Mouse (Mus musculus) midbrain, embryonic 13.5 days (tissue): ENCODE measurements around the gene Ppard. TPM values are rescaled to one million over a fixed set of nuclear protein-coding genes. Genes with fewer than 3 reads are reported as not detected.
"Not testable (repeated sequence)": the region's sequence is repeated elsewhere in the genome, so short reads cannot be mapped to it uniquely, and the experiment has no call there.

Experiments used
- ATAC-seq: fragments of 200-750 bp; cut with Nextera tagmentation; 2 replicates; pipeline ENCODE4 v1.8.0; 2017; ENCODE audit warnings: mild to moderate bottlenecking, moderate TSS enrichment, moderate library complexity
- H3K27ac ChIP-seq: fragments of 300-500 bp; sonication (generic); 2 replicates; pipeline ENCODE4 v1.5.1; 2015; ENCODE audit warnings: inconsistent platforms, mild to moderate bottlenecking, moderate library complexity
- H3K27me3 ChIP-seq: fragments of 300-500 bp; sonication (generic); 2 replicates; pipeline ENCODE4 v1.6.1; 2015; ENCODE audit warnings: mild to moderate bottlenecking, inconsistent platforms
- H3K36me3 ChIP-seq: fragments of 300-500 bp; sonication (generic); 2 replicates; pipeline ENCODE4 v1.6.1; 2015; ENCODE audit warnings: mild to moderate bottlenecking, inconsistent platforms
- H3K4me1 ChIP-seq: fragments of 300-500 bp; sonication (generic); replicated peaks from 2 replicates; pipeline ENCODE4 v1.6.1; 2015; ENCODE audit warnings: inconsistent platforms
- H3K4me2 ChIP-seq: fragments of 300-500 bp; sonication (generic); replicated peaks from 2 replicates; pipeline ENCODE4 v1.6.1; 2015; ENCODE audit warnings: moderate library complexity, mild to moderate bottlenecking, inconsistent platforms
- H3K4me3 ChIP-seq: fragments of 300-500 bp; sonication (generic); replicated peaks from 2 replicates; pipeline ENCODE4 v1.5.1; 2015; ENCODE audit warnings: mild to moderate bottlenecking, inconsistent platforms
- H3K9ac ChIP-seq: fragments of 300-500 bp; sonication (generic); replicated peaks from 2 replicates; pipeline ENCODE4 v1.6.1; 2015; ENCODE audit warnings: mild to moderate bottlenecking, inconsistent platforms
- H3K9me3 ChIP-seq: fragments of 300-500 bp; sonication (generic); 2 replicates; pipeline ENCODE4 v1.6.1; 2016; ENCODE audit warnings: mild to moderate bottlenecking, inconsistent platforms
- WGBS: fragments of 180-500 bp; shearing (Covaris S2); methylation state at CpG from one replicate; pipeline ENCODE4 v1.1.7; 2015; 5-methylcytosine and 5-hydroxymethylcytosine counted together
- polyA plus RNA-seq: library from polyadenylated mRNA; unstranded; fragments of >200 nt; fragmentation: Nextera tagmentation; extraction: Ambion mirVana; gene quantifications from 2 replicates; pipeline ENCODE4 v1.2.1, GENCODE M21; 2015

Gene Ppard
- polyA plus RNA-seq, 1 experiment from 2014 or later = 1.4 TPM

- H3K27ac ChIP-seq = peak overlapping the region; percentile 96
- H3K4me3 ChIP-seq = peak overlapping the region; percentile 94
- H3K4me2 ChIP-seq = peak overlapping the region; percentile 99
- peaks cover 48% of the 10 kb centered on the region for H3K36me3 ChIP-seq
- no peaks in the 10 kb centered on the region for H3K27me3 ChIP-seq
- H3K9me3 ChIP-seq = no peaks in the 10 kb centered on the region
- peak; percentile 71 for ATAC-seq
- 8% methylated on average over 22 of the region's 22 CpGs for WGBS
- peaks cover 30% of the 10 kb centered on the region for H3K4me1 ChIP-seq
- H3K9ac ChIP-seq = peak overlapping the region; percentile 99
These were observed 95.3 kb downstream of the Ppard start for GRCm38 (mm10) chr17:28327673-28328325.

- Histone ChIP-seq H3K27ac (peak within 1 kb of the TSS; percentile 96), H3K4me1 (peaks cover 36% of the 10 kb centered on the region), H3K4me3 (peak within 1 kb of the TSS; percentile 94), H3K9ac (peak within 1 kb of the TSS; percentile 99), H3K4me2 (peak within 1 kb of the TSS; percentile 99), H3K27me3 (no peaks in the 10 kb centered on the region), H3K9me3 (no peaks in the 10 kb centered on the region), H3K36me3 (peaks cover 50% of the 10 kb centered on the region)
- under 1% methylated on average over 61 of the region's 67 CpGs for WGBS
- ATAC-seq = peak; percentile 91
These were observed 95.9 kb downstream of the Ppard start, which contains the start of gene Rpl10a for GRCm38 (mm10) chr17:28328366-28328928. Gene Rpl10a, plus strand, starts transcription at chr17:28328471.

GRCm38 (mm10) chr17:28328946-28329345 lies 96.4 kb downstream of the Ppard start:
- Histone ChIP-seq H3K4me3 (peak overlapping the region; percentile 94), H3K36me3 (peaks cover 47% of the 10 kb centered on the region), H3K4me2 (peak overlapping the region; percentile 99), H3K27me3 (no peaks in the 10 kb centered on the region), H3K4me1 (peaks cover 39% of the 10 kb centered on the region), H3K27ac (peak overlapping the region; percentile 96), H3K9me3 (no peaks in the 10 kb centered on the region), H3K9ac (peak overlapping the region; percentile 99)
- WGBS = under 1% methylated on average over 25 of the region's 25 CpGs
- peak; percentile 37 for ATAC-seq

- H3K36me3 ChIP-seq = peaks cover 40% of the 10 kb centered on the region
- peak overlapping the region; percentile 99 for H3K9ac ChIP-seq
- no peaks in the 10 kb centered on the region for H3K9me3 ChIP-seq
- ATAC-seq = no peak
- H3K4me2 ChIP-seq = peak overlapping the region; percentile 99
- 9% methylated on average over 4 of the region's 4 CpGs for WGBS
- no peaks in the 10 kb centered on the region for H3K27me3 ChIP-seq
- H3K4me3 ChIP-seq = peak overlapping the region; percentile 94
- peak overlapping the region; percentile 96; the same call in 1 of the 2 replicates for H3K27ac ChIP-seq
- H3K4me1 ChIP-seq = peaks cover 39% of the 10 kb centered on the region
These were observed 97.2 kb downstream of the Ppard start for GRCm38 (mm10) chr17:28329503-28330231.

- Histone ChIP-seq H3K4me3 (peak overlapping the region; percentile 94), H3K27me3 (no peaks in the 10 kb centered on the region), H3K27ac (no peak overlapping the region), H3K9ac (peak overlapping the region; percentile 99), H3K36me3 (peaks cover 37% of the 10 kb centered on the region), H3K9me3 (no peaks in the 10 kb centered on the region), H3K4me2 (peak overlapping the region; percentile 99), H3K4me1 (peaks cover 39% of the 10 kb centered on the region)
- ATAC-seq = no peak
- 69% methylated on average over 2 of the region's 2 CpGs for WGBS
These were observed 97.7 kb downstream of the Ppard start for GRCm38 (mm10) chr17:28330232-28330546.

- not testable (repeated sequence) for ATAC-seq, H3K4me2 ChIP-seq, H3K9ac ChIP-seq, H3K4me3 ChIP-seq, H3K9me3 ChIP-seq, H3K27ac ChIP-seq, H3K27me3 ChIP-seq
- WGBS = 64% methylated on average over 8 of the region's 8 CpGs
- peaks cover 39% of the 10 kb centered on the region for H3K4me1 ChIP-seq
- peaks cover 37% of the 10 kb centered on the region for H3K36me3 ChIP-seq
These were observed 98.1 kb downstream of the Ppard start for GRCm38 (mm10) chr17:28330590-28330989.

GRCm38 (mm10) chr17:28331241-28332112 lies 99.0 kb downstream of the Ppard start:
- no peaks in the 10 kb centered on the region for H3K9me3 ChIP-seq
- peaks cover 39% of the 10 kb centered on the region for H3K4me1 ChIP-seq
- ATAC-seq = no peak
- H3K4me2 ChIP-seq = no peak overlapping the region
- no peak overlapping the region for H3K9ac ChIP-seq
- WGBS = 48% methylated on average over 5 of the region's 7 CpGs
- no peak overlapping the region for H3K4me3 ChIP-seq
- peaks cover 30% of the 10 kb centered on the region for H3K36me3 ChIP-seq
- no peak overlapping the region for H3K27ac ChIP-seq
- no peaks in the 10 kb centered on the region for H3K27me3 ChIP-seq

- Histone ChIP-seq H3K9ac (0 out of 2 replicates have a peak overlapping the region, but pooled peaks have one; percentile 6), H3K4me1 (peaks cover 39% of the 10 kb centered on the region), H3K4me3 (no peak overlapping the region), H3K36me3 (peaks cover 29% of the 10 kb centered on the region), H3K4me2 (no peak overlapping the region), H3K27me3 (no peaks in the 10 kb centered on the region), H3K27ac (0 out of 2 replicates have a peak overlapping the region, but pooled peaks have one; percentile 7), H3K9me3 (no peaks in the 10 kb centered on the region)
- ATAC-seq = no peak
- WGBS = 57% methylated on average over 13 of the region's 13 CpGs
These were observed 99.8 kb downstream of the Ppard start for GRCm38 (mm10) chr17:28332113-28332914.

GRCm38 (mm10) chr17:28332915-28333546 lies 100.5 kb downstream of the Ppard start:
- H3K36me3 ChIP-seq = peaks cover 29% of the 10 kb centered on the region

GRCm38 (mm10) chr17:28335267-28335666 lies 102.8 kb downstream of the Ppard start:
- Histone ChIP-seq H3K9me3 (no peaks in the 10 kb centered on the region), H3K27me3 (no peaks in the 10 kb centered on the region), H3K4me2 (no peak overlapping the region), H3K27ac (no peak overlapping the region), H3K9ac (no peak overlapping the region), H3K4me1 (peaks cover 17% of the 10 kb centered on the region; the same call in 1 of the 2 replicates), H3K36me3 (peaks cover 27% of the 10 kb centered on the region), H3K4me3 (no peak overlapping the region)
- 77% methylated on average over 10 of the region's 10 CpGs for WGBS
- no peak for ATAC-seq

More at GRCm38 (mm10) chr17:28332915-28333546, 100.5 kb downstream of the Ppard start:
- H3K4me2 ChIP-seq = no peak overlapping the region
- H3K4me3 ChIP-seq = no peak overlapping the region
- 0 out of 2 replicates have a peak overlapping the region, but pooled peaks have one; percentile 6 for H3K9ac ChIP-seq
- ATAC-seq = no peak
- WGBS = 69% methylated on average over 31 of the region's 31 CpGs
- H3K9me3 ChIP-seq = no peaks in the 10 kb centered on the region
- H3K27me3 ChIP-seq = no peaks in the 10 kb centered on the region
- H3K27ac ChIP-seq = no peak overlapping the region
- peaks cover 32% of the 10 kb centered on the region for H3K4me1 ChIP-seq
